Mouse (Mus musculus) spleen, adult 2 months (tissue): ENCODE results near the gene Tmppe. TPM values are rescaled to one million over a fixed set of nuclear protein-coding genes. Genes with fewer than 3 reads are reported as not detected.
A peak's percentile ranks its signal among the peaks of the same experiment; 100 is the strongest.

Experiments used
- DNase-seq, 2 experiments: peaks; one replicate each; pipeline versions ENCODE4 v3.0.0 to v3.0.0-alpha.2; 2012 to 2021; ENCODE audit warnings: low spot score in 2 of 2, low read depth in 1 of 2
- H3K27ac ChIP-seq: fragments of 200-500 bp; 2 replicates; pipeline ENCODE4 v1.5.1; 2012; ENCODE audit warnings: low read length, inconsistent platforms; ENCODE audit not compliant: insufficient read depth
- H3K27me3 ChIP-seq: fragments of 200-500 bp; 2 replicates; pipeline ENCODE4 v1.6.1; 2012; ENCODE audit warnings: mild to moderate bottlenecking, moderate library complexity, low read length, inconsistent platforms; ENCODE audit not compliant: control insufficient read depth, insufficient read depth
- H3K36me3 ChIP-seq: fragments of 200-500 bp; 2 replicates; pipeline ENCODE4 v1.6.1; 2012; ENCODE audit warnings: mild to moderate bottlenecking, low read length, inconsistent platforms; ENCODE audit not compliant: control insufficient read depth, insufficient read depth
- H3K4me1 ChIP-seq: fragments of 200-500 bp; 2 replicates; pipeline ENCODE4 v1.6.1; 2011; ENCODE audit warnings: inconsistent platforms; ENCODE audit not compliant: control insufficient read depth, insufficient read depth, insufficient read length
- H3K4me3 ChIP-seq: fragments of 200-500 bp; 2 replicates; pipeline ENCODE4 v1.5.1; 2011; ENCODE audit warnings: mild to moderate bottlenecking, inconsistent platforms; ENCODE audit not compliant: insufficient read depth, insufficient read length; ENCODE audit errors: extremely low read depth
- CTCF ChIP-seq: fragments of 200-500 bp; IDR thresholded peaks from 2 replicates; pipeline ENCODE4 v1.5.1; 2011; ENCODE audit warnings: mild to moderate bottlenecking, inconsistent platforms; ENCODE audit not compliant: insufficient read depth, insufficient read length, insufficient replicate concordance; ENCODE audit errors: extremely low read depth
- POLR2A ChIP-seq: fragments of 200-500 bp; IDR thresholded peaks from 2 replicates; pipeline ENCODE4 v1.6.1; 2011; ENCODE audit warnings: low read depth, low read length, inconsistent platforms
- WGBS: fragments of 180-500 bp; shearing (Covaris S2); methylation state at CpG from one replicate; pipeline ENCODE4 v1.1.7; 2018; 5-methylcytosine and 5-hydroxymethylcytosine counted together
- polyA plus RNA-seq: library from polyadenylated mRNA; depleted of rRNA; stranded (reverse); fragments of >200 nt; gene quantifications from 2 replicates; pipeline ENCODE4 v1.2.3, GENCODE M21; 2012

Gene Tmppe
- polyA plus RNA-seq, 1 experiment: 10.2 TPM

DNA sequence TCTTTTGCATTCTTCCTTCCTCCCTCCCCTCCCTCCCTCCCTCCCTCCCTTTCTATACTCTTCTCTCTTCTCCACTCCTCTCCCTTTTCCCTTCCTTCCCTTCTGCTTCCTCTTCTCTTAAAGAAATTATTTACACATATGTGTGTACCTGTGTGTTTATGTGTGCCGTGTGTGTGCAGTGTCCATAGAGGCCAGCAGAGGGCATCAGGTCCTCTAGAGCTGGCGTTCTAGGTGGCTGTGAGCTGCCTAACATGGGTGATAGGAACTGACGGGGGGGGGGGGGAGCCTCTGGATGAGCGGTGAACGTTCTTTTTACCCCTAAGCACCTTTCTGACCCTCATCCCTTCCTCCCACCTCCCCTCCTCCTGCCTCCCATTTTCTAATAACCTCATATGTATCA is 10.4 kb downstream of the Tmppe start:
- H3K27me3 ChIP-seq: no peaks in the 10 kb centered on the region
- H3K27ac ChIP-seq: no peak overlapping the region
- H3K36me3 ChIP-seq: peaks cover 9% of the 10 kb centered on the region
- DNase-seq: no peak
- no peak overlapping the region for H3K4me3 ChIP-seq
- TF ChIP-seq CTCF: no peak
- no peak for TF ChIP-seq POLR2A
- no peaks in the 10 kb centered on the region for H3K4me1 ChIP-seq
- WGBS: 82% methylated on average over 5 of the region's 5 CpGs

DNA sequence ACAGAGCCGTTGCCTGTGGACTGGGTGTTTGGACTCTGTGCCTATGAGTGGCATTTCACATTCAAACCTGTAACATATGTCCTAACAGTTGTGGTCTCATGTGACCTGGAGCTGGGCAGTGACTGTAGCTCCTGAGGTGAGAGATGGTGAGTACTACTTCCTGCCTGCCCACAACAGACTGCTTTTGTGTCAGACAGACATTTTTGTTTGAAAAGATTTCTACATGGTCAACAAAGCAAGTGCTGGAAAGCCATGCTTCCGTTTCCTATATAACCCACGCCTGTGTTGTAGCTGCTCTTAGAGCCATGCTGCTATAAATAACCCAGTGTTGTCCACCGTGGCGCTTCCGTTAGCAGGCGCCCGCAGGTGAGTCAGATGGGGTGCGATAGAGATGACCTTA is 11.5 kb downstream of the Tmppe start:
- 75% methylated on average over 9 of the region's 9 CpGs for WGBS
- Histone ChIP-seq H3K4me3 (no peak overlapping the region), H3K27me3 (no peaks in the 10 kb centered on the region), H3K36me3 (peaks cover 6% of the 10 kb centered on the region), H3K27ac (no peak overlapping the region), H3K4me1 (no peaks in the 10 kb centered on the region)
- DNase-seq: no peak
- TF ChIP-seq POLR2A (no peak), CTCF (no peak)

DNA sequence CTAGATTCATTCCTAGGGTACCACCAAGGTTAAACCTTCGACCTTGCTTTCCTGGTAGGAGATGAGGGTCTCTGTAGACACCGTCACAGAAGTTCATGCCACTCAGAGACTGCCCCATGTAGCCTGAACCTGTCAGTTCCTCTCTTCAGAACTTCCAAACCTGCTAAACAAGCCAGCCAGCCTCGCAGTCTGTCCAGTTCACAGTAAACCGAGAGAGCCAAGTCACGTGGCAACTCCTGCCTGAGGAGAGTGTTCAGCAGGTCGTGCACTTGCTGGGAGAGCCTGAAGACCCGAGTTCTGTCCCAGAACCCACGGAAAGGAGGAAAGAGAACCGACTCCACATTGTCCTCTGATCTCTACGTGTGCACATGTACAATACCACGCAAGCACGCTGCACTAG is 13.0 kb downstream of the Tmppe start:
- Histone ChIP-seq H3K27ac (no peak overlapping the region), H3K4me1 (no peaks in the 10 kb centered on the region), H3K4me3 (no peak overlapping the region), H3K36me3 (peaks cover 4% of the 10 kb centered on the region), H3K27me3 (no peaks in the 10 kb centered on the region)
- WGBS: 88% methylated on average over 12 of the region's 12 CpGs
- no peak for DNase-seq
- no peak for TF ChIP-seq CTCF
- no peak for TF ChIP-seq POLR2A

DNA sequence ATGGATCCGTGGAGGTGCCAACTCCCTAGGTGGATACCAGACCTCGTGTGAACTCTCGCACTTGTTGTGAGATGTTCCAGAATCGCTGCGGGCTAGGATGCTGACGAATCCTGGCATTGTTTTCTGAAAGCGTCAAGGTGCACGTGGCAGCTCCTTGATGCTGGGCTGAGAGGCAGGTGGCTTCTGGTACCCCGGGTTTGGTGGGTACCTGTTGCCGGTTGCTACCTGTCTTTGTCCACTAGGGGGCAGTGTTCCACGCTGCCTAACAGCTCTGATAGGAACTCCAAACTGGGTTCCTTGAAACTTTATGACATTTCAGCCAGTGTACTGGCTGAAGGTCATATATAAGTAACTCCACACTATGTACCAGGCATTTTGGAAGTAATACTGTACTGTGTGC is 14.8 kb downstream of the Tmppe start:
- Histone ChIP-seq H3K36me3 (no peaks in the 10 kb centered on the region; the same call in 1 of the 2 replicates), H3K27me3 (no peaks in the 10 kb centered on the region), H3K4me1 (no peaks in the 10 kb centered on the region), H3K27ac (no peak overlapping the region), H3K4me3 (no peak overlapping the region)
- WGBS: 47% methylated on average over 11 of the region's 11 CpGs
- peak in 1 of 2 experiments; percentile 47 for DNase-seq
- TF ChIP-seq POLR2A (no peak), CTCF (peak; percentile 72; the same call in 1 of the 2 replicates)

GRCm38 (mm10) chr9:114416646-114417517 is 16.0 kb downstream of the Tmppe start:
- Histone ChIP-seq H3K4me1 (no peaks in the 10 kb centered on the region), H3K4me3 (no peak overlapping the region), H3K27me3 (no peaks in the 10 kb centered on the region), H3K36me3 (no peaks in the 10 kb centered on the region), H3K27ac (no peak overlapping the region)
- TF ChIP-seq CTCF (no peak), POLR2A (no peak)
- 94% methylated on average over 21 of the region's 21 CpGs for WGBS
- DNase-seq: no peak

DNA sequence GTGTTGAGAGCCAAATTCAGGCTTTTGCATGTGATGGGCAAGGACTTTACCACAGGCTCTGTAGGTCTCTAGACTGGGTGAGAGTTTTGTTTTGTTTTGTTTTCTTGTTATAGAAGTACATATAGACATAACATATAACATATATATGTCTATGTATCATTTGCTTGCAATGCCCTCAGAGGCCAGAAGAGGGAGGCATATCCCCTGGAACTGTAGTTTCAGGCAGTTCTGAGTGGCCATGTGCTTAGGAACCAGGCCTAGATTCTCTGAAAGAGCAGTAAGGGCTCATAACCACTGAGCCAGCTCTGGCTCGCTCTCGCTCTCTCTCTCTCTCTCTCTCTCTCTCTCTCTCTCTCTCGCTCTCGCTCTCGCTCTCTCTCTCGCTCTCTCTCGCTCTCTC is 17.3 kb downstream of the Tmppe start:
- H3K4me3 ChIP-seq: no peak overlapping the region
- TF ChIP-seq POLR2A (no peak), CTCF (peak; percentile 19; the same call in 1 of the 2 replicates)
- H3K4me1 ChIP-seq: no peaks in the 10 kb centered on the region
- H3K27me3 ChIP-seq: no peaks in the 10 kb centered on the region
- H3K36me3 ChIP-seq: no peaks in the 10 kb centered on the region
- peak in 1 of 2 experiments; percentile 50 for DNase-seq
- 79% methylated on average over 7 of the region's 7 CpGs for WGBS
- no peak overlapping the region for H3K27ac ChIP-seq

GRCm38 (mm10) chr9:114420443-114420842 is 19.5 kb downstream of the Tmppe start:
- H3K27me3 ChIP-seq: no peaks in the 10 kb centered on the region
- DNase-seq: no peak
- H3K36me3 ChIP-seq: peaks cover 3% of the 10 kb centered on the region; the same call in 1 of the 2 replicates
- WGBS: 90% methylated on average over 8 of the region's 8 CpGs
- H3K4me1 ChIP-seq: no peaks in the 10 kb centered on the region
- TF ChIP-seq POLR2A (no peak), CTCF (no peak)
- H3K4me3 ChIP-seq: no peak overlapping the region
- no peak overlapping the region for H3K27ac ChIP-seq
